Mouse (Mus musculus) lung, postnatal 25 days (tissue): ENCODE results near the gene Mindy3.
A peak's percentile ranks its signal among the peaks of the same experiment; 100 is the strongest.

Experiments used
- DNase-seq: peaks from one replicate; pipeline ENCODE4 v3.0.0; 2022; ENCODE audit warnings: low spot score

The Mindy3 gene

GRCm38 (mm10) chr2:12301431-12302170 is 117.7 kb downstream of the Mindy3 start, which contains the start of gene Itga8:
TSS of gene Itga8 (minus strand) at chr2:12301922.
- peak; percentile 74 for DNase-seq

- DNase-seq, result no peak
These were observed 118.6 kb downstream of the Mindy3 start for GRCm38 (mm10) chr2:12300449-12301228.

- DNase-seq, result no peak
These were observed 122.0 kb downstream of the Mindy3 start for GRCm38 (mm10) chr2:12297287-12297686.
